Mouse (Mus musculus) neural tube, embryonic 14.5 days (tissue): ENCODE measurements at regions not wholly inside any gene's neighbourhood (a gene's known extent, or its start where the extent isn't known, plus 50 kb on each side); places are given as distances from the start of the nearest gene placed in this dataset. TPM values are rescaled to one million over a fixed set of nuclear protein-coding genes. Genes with fewer than 3 reads are reported as not detected.

ENCODE experiments used
- ATAC-seq: fragments of 200-750 bp; cut with Nextera tagmentation; 2 replicates; pipeline ENCODE4 v1.8.0; 2017; ENCODE audit warnings: low read depth, mild to moderate bottlenecking, moderate TSS enrichment, moderate library complexity
- H3K27ac ChIP-seq: fragments of 300-500 bp; sonication (generic); 2 replicates; pipeline ENCODE4 v1.5.1; 2014; ENCODE audit warnings: low read depth, mild to moderate bottlenecking, control low read depth, low read length, moderate library complexity, mixed read lengths
- H3K27me3 ChIP-seq: fragments of 300-500 bp; sonication (generic); 2 replicates; pipeline ENCODE4 v1.6.1; 2014; ENCODE audit warnings: low read length; ENCODE audit not compliant: control insufficient read depth, insufficient read depth
- H3K36me3 ChIP-seq: fragments of 300-500 bp; sonication (generic); 2 replicates; pipeline ENCODE4 v1.6.1; 2014; ENCODE audit warnings: low read length, mixed read lengths; ENCODE audit not compliant: control insufficient read depth, insufficient read depth
- H3K4me1 ChIP-seq: fragments of 300-500 bp; sonication (generic); 2 replicates; pipeline ENCODE4 v1.6.1; 2014; ENCODE audit warnings: low read length; ENCODE audit not compliant: control insufficient read depth, insufficient read depth
- H3K4me2 ChIP-seq: fragments of 300-500 bp; sonication (generic); 2 replicates; pipeline ENCODE4 v1.6.1; 2014; ENCODE audit warnings: mild to moderate bottlenecking, low read depth, low read length, control low read depth
- H3K4me3 ChIP-seq: fragments of 300-500 bp; sonication (generic); 2 replicates; pipeline ENCODE4 v1.5.1; 2014; ENCODE audit warnings: low read depth, low read length, control low read depth, mixed read lengths
- H3K9ac ChIP-seq: fragments of 300-500 bp; sonication (generic); replicated peaks from 2 replicates; pipeline ENCODE4 v1.6.1; 2014; ENCODE audit warnings: low read depth, mild to moderate bottlenecking, control low read depth, low read length, mixed read lengths
- H3K9me3 ChIP-seq: fragments of 300-500 bp; sonication (generic); 2 replicates; pipeline ENCODE4 v1.6.1; 2016; ENCODE audit warnings: low read length; ENCODE audit not compliant: control insufficient read depth
- WGBS: fragments of 180-500 bp; shearing (Covaris S2); extraction: QIAGEN DNeasy Blood & Tissue Kit; methylation state at CpG from one replicate; pipeline ENCODE4 v1.1.7; 2014; 5-methylcytosine and 5-hydroxymethylcytosine counted together
- microRNA-seq: library from miRNA; unstranded; fragments of <30 nt; microRNA quantifications from one replicate; pipeline ENCODE4, GENCODE M21; 2016

DNA sequence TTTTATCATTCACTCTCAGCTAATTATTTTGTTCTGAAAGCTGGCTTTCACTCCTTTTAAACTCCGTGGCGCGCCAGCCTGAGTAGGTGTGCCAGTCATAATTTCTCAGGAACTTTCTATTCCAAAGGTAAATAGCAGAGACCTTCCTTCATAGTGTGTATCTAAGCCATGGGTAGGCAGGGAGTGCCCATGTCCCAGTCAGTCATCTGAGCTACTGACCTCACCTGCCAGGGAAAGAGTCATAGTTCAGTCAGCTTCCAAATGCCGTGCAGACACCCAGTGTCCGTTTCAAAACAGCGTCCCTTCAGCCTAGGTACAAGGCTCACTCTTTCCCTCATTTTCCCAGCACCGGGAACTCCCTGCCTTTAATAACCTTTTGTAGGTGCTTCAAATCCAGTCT is 269.7 kb downstream of the Gm19410 start:
- Histone ChIP-seq H3K27ac (no peak overlapping the region), H3K9me3 (no peaks in the 10 kb centered on the region), H3K4me3 (no peak overlapping the region), H3K4me1 (no peaks in the 10 kb centered on the region), H3K4me2 (no peak overlapping the region), H3K9ac (no peak overlapping the region), H3K27me3 (no peaks in the 10 kb centered on the region), H3K36me3 (no peaks in the 10 kb centered on the region)
- WGBS, result 93% methylated on average over 7 of the region's 7 CpGs
- ATAC-seq, result no peak

DNA sequence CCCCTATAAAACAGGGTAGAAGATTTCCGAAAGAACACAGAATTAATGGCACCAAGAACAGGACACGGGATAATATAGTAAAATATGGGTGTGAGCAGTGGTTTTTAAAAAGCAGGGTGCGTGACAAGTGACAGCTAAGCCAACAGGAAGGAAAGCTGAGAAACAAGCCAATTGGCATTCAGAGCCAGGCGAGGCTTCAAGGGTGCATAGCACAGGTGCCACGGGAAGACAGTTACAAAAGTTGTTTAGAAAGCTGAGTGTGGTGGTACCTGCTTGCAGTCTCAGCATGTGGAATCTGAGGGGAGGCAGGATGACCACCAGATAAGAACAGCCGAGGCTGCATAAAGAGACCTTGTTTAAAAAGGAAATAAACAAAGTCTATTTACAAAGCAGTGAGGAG is 270.7 kb downstream of the Gm19410 start:
- ATAC-seq, result no peak
- H3K4me1 ChIP-seq, result no peaks in the 10 kb centered on the region
- no peak overlapping the region for H3K27ac ChIP-seq
- 81% methylated on average over 6 of the region's 6 CpGs for WGBS
- H3K27me3 ChIP-seq, result no peaks in the 10 kb centered on the region
- no peak overlapping the region for H3K9ac ChIP-seq
- no peak overlapping the region for H3K4me2 ChIP-seq
- H3K4me3 ChIP-seq, result no peak overlapping the region
- H3K36me3 ChIP-seq, result no peaks in the 10 kb centered on the region
- H3K9me3 ChIP-seq, result no peaks in the 10 kb centered on the region

DNA sequence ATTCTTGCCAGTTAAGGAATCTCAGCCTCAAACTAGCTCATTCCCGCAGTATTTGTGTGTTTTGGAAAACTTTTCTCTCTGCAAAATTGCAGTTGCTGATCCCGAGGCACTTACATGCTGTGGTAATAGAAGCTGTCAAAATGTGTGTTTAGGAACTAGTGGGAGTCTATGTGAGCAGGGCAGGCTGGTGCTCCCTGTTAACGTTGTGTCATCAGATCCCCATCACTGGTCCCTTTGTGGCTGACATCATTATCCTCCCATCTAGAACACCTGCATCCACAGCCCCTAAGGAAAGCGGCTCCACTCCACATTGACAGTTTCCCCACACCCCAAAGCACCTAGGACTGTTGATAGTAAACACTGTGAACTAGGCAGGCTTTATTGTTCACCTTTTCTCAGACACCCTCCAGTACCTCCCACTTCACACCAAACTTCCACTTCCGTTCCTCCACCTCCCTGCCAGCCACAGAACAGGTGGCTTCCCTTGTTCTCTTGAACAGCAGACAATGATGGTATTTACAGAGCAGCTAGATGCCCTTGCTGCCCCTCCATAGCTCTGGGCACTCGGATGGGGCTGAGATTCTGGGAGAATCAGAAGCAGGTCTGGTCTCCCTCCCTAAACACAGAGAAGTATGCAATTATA is 275.8 kb downstream of the Gm19410 start:
- no peaks in the 10 kb centered on the region for H3K9me3 ChIP-seq
- no peak overlapping the region for H3K27ac ChIP-seq
- 81% methylated on average over 6 of the region's 6 CpGs for WGBS
- H3K36me3 ChIP-seq, result no peaks in the 10 kb centered on the region
- no peak overlapping the region for H3K4me2 ChIP-seq
- ATAC-seq, result no peak
- H3K9ac ChIP-seq, result no peak overlapping the region
- H3K27me3 ChIP-seq, result no peaks in the 10 kb centered on the region
- H3K4me3 ChIP-seq, result no peak overlapping the region
- no peaks in the 10 kb centered on the region for H3K4me1 ChIP-seq

DNA sequence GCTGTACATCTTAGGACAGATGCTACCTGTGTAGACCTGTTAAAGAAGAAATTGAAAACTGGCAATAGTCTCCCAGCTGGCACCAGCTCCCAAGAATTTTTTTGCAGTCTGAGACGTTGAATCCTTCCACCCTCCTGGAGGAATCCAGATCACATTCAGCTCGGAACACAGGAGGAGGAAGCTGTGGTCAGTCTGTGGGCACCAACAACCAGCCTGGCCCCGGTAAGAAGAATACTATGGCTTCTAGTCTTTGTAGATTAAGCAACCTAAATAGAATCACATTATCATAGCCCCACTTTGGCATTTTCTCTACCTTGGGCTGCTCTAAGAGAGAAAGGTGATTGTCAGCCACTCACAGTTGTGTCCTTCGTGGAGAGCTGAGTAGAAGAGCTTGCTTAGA is 277.0 kb downstream of the Gm19410 start:
- no peak overlapping the region for H3K4me2 ChIP-seq
- 92% methylated on average over 4 of the region's 4 CpGs for WGBS
- no peak for ATAC-seq
- H3K27ac ChIP-seq, result no peak overlapping the region
- H3K4me3 ChIP-seq, result no peak overlapping the region
- no peak overlapping the region for H3K9ac ChIP-seq
- no peaks in the 10 kb centered on the region for H3K4me1 ChIP-seq
- no peaks in the 10 kb centered on the region for H3K27me3 ChIP-seq
- H3K9me3 ChIP-seq, result no peaks in the 10 kb centered on the region
- H3K36me3 ChIP-seq, result no peaks in the 10 kb centered on the region

Small RNAs in the stretch of these regions (microRNA-seq; reads per million reads assigned to microRNA genes)
- gene Gm22030, result not detected
